Mouse (Mus musculus) spleen, adult 2 months (tissue): ENCODE measurements around the gene Cir1. TPM values are rescaled to one million over a fixed set of nuclear protein-coding genes. Genes with fewer than 3 reads are reported as not detected.

ENCODE experiments used
- DNase-seq, 2 experiments: peaks; one replicate each; pipeline versions ENCODE4 v3.0.0 to v3.0.0-alpha.2; 2012 to 2021; ENCODE audit warnings: low spot score in 2 of 2, low read depth in 1 of 2
- H3K27ac ChIP-seq: fragments of 200-500 bp; 2 replicates; pipeline ENCODE4 v1.5.1; 2012; ENCODE audit warnings: low read length, inconsistent platforms; ENCODE audit not compliant: insufficient read depth
- H3K27me3 ChIP-seq: fragments of 200-500 bp; 2 replicates; pipeline ENCODE4 v1.6.1; 2012; ENCODE audit warnings: mild to moderate bottlenecking, moderate library complexity, low read length, inconsistent platforms; ENCODE audit not compliant: control insufficient read depth, insufficient read depth
- H3K36me3 ChIP-seq: fragments of 200-500 bp; 2 replicates; pipeline ENCODE4 v1.6.1; 2012; ENCODE audit warnings: mild to moderate bottlenecking, low read length, inconsistent platforms; ENCODE audit not compliant: control insufficient read depth, insufficient read depth
- H3K4me1 ChIP-seq: fragments of 200-500 bp; 2 replicates; pipeline ENCODE4 v1.6.1; 2011; ENCODE audit warnings: inconsistent platforms; ENCODE audit not compliant: control insufficient read depth, insufficient read depth, insufficient read length
- H3K4me3 ChIP-seq: fragments of 200-500 bp; 2 replicates; pipeline ENCODE4 v1.5.1; 2011; ENCODE audit warnings: mild to moderate bottlenecking, inconsistent platforms; ENCODE audit not compliant: insufficient read depth, insufficient read length; ENCODE audit errors: extremely low read depth
- CTCF ChIP-seq: fragments of 200-500 bp; IDR thresholded peaks from 2 replicates; pipeline ENCODE4 v1.5.1; 2011; ENCODE audit warnings: mild to moderate bottlenecking, inconsistent platforms; ENCODE audit not compliant: insufficient read depth, insufficient read length, insufficient replicate concordance; ENCODE audit errors: extremely low read depth
- POLR2A ChIP-seq: fragments of 200-500 bp; IDR thresholded peaks from 2 replicates; pipeline ENCODE4 v1.6.1; 2011; ENCODE audit warnings: low read depth, low read length, inconsistent platforms
- whole genome bisulfite sequencing: fragments of 180-500 bp; shearing (Covaris S2); methylation state at CpG from one replicate; pipeline ENCODE4 v1.1.7; 2018; 5-methylcytosine and 5-hydroxymethylcytosine counted together
- polyA plus RNA-seq: library from polyadenylated mRNA; depleted of rRNA; stranded (reverse); fragments of >200 nt; gene quantifications from 2 replicates; pipeline ENCODE4 v1.2.3, GENCODE M21; 2012

The Cir1 gene
- polyA plus RNA-seq, 1 experiment, result 1.5 TPM

GRCm38 (mm10) chr2:73325871-73326270, 13.4 kb upstream of the Cir1 start:
- Histone ChIP-seq H3K36me3 (no peaks in the 10 kb centered on the region), H3K4me3 (no peak overlapping the region), H3K27me3 (no peaks in the 10 kb centered on the region), H3K4me1 (no peaks in the 10 kb centered on the region), H3K27ac (no peak overlapping the region)
- 93% methylated on average over 5 of the region's 5 CpGs for WGBS
- no peak for DNase-seq
- TF ChIP-seq POLR2A (no peak), CTCF (no peak)

- Histone ChIP-seq H3K27me3 (no peaks in the 10 kb centered on the region), H3K36me3 (no peaks in the 10 kb centered on the region), H3K4me1 (no peaks in the 10 kb centered on the region), H3K4me3 (no peak overlapping the region), H3K27ac (no peak overlapping the region)
- 85% methylated on average over 12 of the region's 12 CpGs for WGBS
- TF ChIP-seq POLR2A (no peak), CTCF (no peak)
- no peak for DNase-seq
These were observed 10.5 kb upstream of the Cir1 start for GRCm38 (mm10) chr2:73322991-73323390.

DNA sequence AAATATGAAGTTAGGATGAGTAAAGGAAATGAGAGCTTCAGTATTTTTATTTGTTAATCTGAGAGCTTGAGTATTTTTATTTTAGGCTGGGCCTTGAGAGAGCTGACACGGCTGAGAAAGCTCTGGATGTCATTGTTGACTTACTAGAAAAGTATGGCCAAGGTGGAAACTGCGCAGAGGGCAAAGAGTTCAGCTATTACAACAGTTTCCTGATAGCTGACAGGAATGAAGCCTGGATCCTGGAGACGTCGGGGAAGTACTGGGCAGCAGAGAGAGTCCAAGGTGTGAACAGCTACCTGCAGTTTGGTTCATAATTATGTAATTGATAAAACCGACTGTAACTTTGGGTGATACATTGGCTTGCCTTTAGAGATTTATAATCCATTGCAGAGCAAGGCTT, 6.7 kb upstream of the Cir1 start:
- Histone ChIP-seq H3K27ac (no peak overlapping the region), H3K4me1 (no peaks in the 10 kb centered on the region), H3K27me3 (no peaks in the 10 kb centered on the region), H3K4me3 (no peak overlapping the region), H3K36me3 (no peaks in the 10 kb centered on the region)
- DNase-seq, result no peak
- no peak for TF ChIP-seq POLR2A
- no peak for TF ChIP-seq CTCF
- 93% methylated on average over 5 of the region's 5 CpGs for WGBS

- 98% methylated on average over 9 of the region's 9 CpGs for WGBS
- Histone ChIP-seq H3K27ac (no peak overlapping the region), H3K4me3 (no peak overlapping the region), H3K27me3 (no peaks in the 10 kb centered on the region), H3K36me3 (no peaks in the 10 kb centered on the region), H3K4me1 (peaks cover 3% of the 10 kb centered on the region; the same call in 1 of the 2 replicates)
- no peak for DNase-seq
- no peak for TF ChIP-seq POLR2A
These were observed 4.9 kb upstream of the Cir1 start for GRCm38 (mm10) chr2:73317426-73317825.

- H3K27ac ChIP-seq, result no peak overlapping the region
- peaks cover 3% of the 10 kb centered on the region; the same call in 1 of the 2 replicates for H3K4me1 ChIP-seq
- H3K27me3 ChIP-seq, result no peaks in the 10 kb centered on the region
- 93% methylated on average over 3 of the region's 3 CpGs for WGBS
- H3K4me3 ChIP-seq, result no peak overlapping the region
- no peak for TF ChIP-seq CTCF
- no peak for TF ChIP-seq POLR2A
- no peak for DNase-seq
- H3K36me3 ChIP-seq, result peaks cover 8% of the 10 kb centered on the region
These were observed 1.8 kb upstream of the Cir1 start for GRCm38 (mm10) chr2:73314311-73314710.

GRCm38 (mm10) chr2:73313117-73313501, 608 bp upstream of the Cir1 start:
- no peak for TF ChIP-seq POLR2A
- TF ChIP-seq CTCF, result no peak
- peak; percentile 3 to 22 for DNase-seq
- Histone ChIP-seq H3K36me3 (peaks cover 14% of the 10 kb centered on the region), H3K27me3 (no peaks in the 10 kb centered on the region), H3K27ac (peak overlapping the region; percentile 23; the same call in 1 of the 2 replicates), H3K4me1 (peaks cover 3% of the 10 kb centered on the region; the same call in 1 of the 2 replicates), H3K4me3 (peak overlapping the region; percentile 51)
- 47% methylated on average over 14 of the region's 14 CpGs for WGBS

GRCm38 (mm10) chr2:73306006-73306405, 6.5 kb downstream of the Cir1 start:
- H3K4me3 ChIP-seq, result no peak overlapping the region
- no peak for DNase-seq
- no peak for TF ChIP-seq POLR2A
- no peak for TF ChIP-seq CTCF
- WGBS, result 96% methylated on average over 7 of the region's 7 CpGs
- peaks cover 41% of the 10 kb centered on the region for H3K36me3 ChIP-seq
- H3K4me1 ChIP-seq, result no peaks in the 10 kb centered on the region
- no peak overlapping the region for H3K27ac ChIP-seq
- H3K27me3 ChIP-seq, result no peaks in the 10 kb centered on the region
